Mouse (Mus musculus) megakaryocyte-erythroid progenitor cell, adult 5-6 weeks (primary cell): ENCODE measurements at regions not wholly inside any gene's neighbourhood (a gene's known extent, or its start where the extent isn't known, plus 50 kb on each side); places are given as distances from the start of the nearest gene placed in this dataset.

Source experiments
- ATAC-seq: replicated peaks from 2 replicates; pipeline ENCODE4 v1.8.0; 2016; ENCODE audit warnings: mild to moderate bottlenecking, inconsistent platforms; ENCODE audit not compliant: severe bottlenecking, poor library complexity, low FRiP score, low TSS enrichment

DNA sequence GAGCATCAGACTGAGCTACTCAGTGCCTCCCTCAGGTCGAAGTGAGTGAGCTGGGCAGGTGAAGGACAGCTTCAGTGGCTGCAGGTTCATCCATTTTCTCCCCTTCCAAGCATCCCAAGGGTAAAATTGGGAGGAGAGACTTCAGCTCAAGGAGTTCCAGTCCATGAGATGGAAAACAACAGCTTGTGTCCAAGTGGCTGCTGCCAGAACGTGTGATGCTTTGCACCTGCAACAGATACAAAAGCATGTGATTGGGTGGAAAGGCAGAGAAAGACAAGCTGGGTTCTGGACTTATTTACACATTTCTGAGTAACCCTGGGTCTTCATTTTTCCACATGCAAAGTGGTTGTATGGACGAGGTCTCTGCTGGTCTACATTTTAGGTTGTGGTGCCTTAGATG, 127.7 kb upstream of the Vangl1 start:
- no peak for ATAC-seq

DNA sequence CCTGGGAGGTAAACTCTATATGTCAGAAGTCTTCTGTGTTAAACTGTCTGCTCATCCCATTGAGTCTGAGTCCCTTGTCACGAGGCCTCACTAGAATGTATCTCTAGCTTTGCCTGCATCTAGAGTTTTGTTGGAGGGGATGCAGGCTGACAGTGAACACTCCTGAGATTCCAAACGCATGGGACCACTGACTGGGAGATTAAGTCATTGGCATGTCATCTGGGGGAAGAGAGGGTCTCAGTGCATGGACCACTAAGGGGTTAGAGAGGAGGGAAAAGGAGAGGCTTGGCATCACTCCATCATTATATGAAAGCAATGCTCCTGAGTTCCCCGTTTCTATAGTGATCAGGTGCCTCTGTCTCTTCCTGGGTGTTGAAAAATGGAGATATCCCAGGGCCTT, 114.8 kb upstream of the Vangl1 start:
- ATAC-seq, result no peak

DNA sequence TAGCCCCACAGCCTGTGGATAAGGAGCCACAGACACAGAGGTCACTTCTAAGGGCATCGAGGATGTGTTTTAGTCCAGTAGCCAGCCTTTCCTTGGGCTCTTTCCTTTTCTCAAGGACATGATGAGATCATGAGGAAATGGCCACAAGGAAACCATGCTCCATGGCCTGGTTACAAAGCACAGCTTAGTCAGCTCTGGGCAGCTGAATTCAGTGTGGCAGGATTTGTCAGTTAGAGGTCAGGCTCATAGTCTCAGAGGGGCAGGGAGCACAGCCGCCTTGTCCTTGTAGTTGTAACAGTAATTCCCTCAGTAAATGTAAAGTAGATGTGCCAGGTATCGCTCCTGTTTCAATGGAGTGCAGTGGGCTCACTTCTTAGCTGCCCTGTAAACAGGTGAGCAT, 111.7 kb upstream of the Vangl1 start:
- ATAC-seq, result no peak

DNA sequence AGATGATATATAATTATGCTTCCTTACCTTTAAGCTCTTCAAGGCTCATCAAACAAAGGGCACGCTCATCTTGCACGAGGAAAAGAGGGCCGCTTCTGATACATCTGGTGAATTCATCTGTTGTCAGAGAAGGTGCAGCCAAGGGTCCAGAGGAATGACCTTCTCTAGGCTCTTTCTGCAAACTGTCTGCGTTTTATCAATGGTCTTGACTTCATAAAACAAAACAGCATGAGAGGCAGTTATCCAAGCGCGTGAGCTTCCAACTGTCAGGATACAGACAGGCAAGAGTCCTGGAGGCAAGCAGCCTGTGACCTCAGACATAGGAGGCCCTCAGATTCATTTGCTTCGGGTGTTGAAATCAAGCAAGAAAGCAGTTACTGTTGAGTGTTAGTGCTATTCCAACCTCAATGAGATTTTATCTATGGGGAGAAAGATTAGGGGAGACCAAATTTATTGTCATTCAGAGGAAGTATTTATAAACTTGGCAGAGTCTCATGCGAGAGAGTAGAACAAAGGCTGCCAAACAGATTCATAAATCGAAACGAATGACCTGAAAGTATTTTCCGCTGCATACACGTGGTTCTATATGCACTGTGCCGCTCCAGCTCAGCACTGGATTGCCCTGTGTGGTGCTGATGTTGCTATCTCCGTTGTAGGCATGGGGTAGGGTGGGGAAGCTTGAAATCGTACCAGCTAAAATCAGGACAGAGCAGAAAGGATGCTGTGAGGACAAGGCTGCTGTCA, 107.2 kb upstream of the Vangl1 start:
- ATAC-seq, result no peak

DNA sequence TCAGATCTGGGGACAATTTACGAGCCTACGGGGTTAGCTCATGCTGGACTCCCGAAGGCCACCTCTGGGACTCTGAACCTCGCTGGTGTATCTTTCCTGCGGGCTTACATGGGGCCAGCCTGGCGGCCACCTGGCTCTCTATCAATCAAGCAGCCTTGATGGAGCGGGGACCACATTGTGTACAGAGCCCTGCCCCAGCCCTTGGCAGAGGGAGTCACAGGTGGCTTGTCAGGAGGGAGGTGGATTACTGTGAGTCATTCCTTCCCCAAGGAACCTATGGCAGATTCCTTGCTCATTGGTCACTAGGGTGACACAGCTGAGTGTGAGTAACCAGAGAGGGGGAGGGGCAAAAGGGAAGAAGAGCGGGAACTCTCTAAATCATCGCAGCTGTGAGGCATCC, 105.8 kb upstream of the Vangl1 start:
- ATAC-seq, result no peak

DNA sequence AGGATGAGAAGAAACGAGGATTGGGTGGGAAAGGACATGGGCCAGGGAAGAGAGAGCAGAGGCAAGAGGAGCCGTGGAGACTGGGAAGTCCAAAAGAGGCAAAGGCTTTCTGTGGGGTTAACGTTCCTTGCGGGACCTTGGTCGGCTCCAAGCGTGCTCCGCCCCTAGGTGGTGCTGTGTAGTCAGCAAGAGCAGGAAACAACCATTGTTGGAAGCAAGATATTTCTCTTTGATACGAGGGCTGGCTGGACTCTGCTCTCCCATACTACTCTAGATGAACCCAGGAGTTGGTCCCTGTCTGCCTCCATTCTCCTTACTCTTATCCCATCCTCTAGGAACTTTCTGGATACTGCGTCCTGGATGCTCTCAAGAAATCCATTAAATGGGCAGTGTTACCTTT, 105.3 kb upstream of the Vangl1 start:
- ATAC-seq, result no peak

DNA sequence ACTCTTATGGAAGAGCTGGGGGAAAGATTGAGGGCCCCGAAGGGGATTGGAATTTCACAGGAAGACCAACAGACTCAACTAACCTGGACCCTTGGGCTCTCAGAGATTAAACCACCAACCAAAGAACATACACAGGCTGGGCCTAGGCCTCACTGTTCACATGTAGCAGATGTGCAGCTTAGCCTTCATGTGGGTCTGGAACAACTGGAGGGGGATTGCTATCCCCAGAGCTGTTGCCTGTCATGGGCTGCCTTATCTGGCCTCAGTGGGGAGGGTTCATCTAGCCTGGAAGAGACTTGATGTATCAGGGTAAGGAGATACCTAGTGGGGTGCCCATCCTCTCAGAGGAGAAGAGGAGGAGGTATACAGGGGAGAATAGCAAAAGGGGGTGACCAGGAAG, 103.2 kb upstream of the Vangl1 start:
- no peak for ATAC-seq

DNA sequence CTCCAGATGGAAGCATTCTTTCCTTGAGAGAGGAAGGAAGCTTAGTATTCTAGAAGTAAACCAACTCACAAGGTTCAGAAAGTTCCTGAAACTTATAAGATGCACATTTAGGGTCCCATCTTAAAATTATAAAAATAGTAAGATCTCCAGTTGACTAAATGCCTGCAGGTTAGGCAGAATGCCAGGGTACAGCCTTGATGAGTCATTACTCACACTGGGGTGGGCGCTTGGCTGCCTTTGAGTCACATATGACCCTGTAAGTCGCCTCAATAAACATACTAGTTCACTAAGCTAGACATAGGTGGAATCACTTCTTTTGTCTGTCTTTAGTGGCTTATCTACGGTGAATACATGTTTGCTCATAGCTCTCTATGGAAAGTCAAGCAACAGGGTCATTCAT, 87.9 kb upstream of the Vangl1 start:
- no peak for ATAC-seq

DNA sequence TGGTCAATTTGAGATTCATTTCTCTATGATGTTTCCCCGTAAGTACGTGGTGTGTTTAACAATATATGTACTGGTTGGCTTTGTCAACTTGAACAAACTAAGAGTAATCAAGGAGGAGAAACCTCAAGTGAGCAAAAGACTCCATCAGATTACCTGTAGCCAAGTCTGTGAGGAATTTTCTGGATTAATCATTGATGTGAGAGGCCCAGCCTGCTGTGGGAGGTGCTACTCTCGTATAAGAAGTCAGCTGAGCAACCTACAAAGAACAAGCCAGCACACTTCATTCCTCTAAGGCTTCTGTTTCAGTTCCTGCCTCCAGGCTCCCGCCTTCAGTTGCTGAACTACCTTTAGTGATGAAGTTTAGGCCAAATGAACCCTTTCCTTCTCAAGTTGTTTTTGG, 77.5 kb upstream of the Vangl1 start:
- no peak for ATAC-seq

DNA sequence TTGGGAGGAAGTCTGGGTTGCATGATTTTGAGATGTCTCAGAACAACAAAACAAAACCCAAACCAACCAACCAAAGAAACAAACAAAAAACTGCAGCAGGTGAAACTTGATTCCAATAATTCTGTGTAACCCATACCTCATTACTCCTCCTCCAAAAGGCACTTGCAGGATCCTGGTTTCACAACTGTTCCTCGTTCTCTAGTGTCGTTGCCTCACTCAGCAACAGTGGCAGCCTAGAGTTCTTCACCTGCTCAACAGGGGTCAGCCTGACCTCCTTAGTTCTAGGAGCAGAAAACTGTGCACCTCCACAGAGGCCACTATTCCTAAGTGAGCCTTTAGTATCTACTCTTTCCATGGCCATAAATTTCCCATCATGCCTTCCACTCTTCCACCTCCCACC, 72.3 kb upstream of the Vangl1 start:
- ATAC-seq, result no peak

DNA sequence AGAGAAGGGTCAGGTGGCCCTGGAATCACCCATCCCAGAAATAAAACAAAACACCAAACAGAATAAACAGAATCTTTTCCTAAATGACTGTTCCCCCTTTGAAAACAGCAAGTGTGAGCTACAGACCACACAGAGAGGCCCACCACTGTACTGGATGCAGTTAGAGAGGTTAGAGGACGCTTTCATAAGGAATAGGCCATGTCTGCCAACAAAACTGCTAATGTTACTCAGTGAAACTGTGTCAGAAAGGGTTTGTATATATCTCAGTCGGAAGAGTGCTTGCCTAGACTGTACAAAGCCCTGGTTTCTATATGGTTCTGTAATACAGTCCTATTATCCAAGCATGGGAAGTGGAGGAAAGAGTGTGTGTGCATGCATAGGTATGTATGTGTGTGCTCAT, 71.8 kb upstream of the Vangl1 start:
- no peak for ATAC-seq

DNA sequence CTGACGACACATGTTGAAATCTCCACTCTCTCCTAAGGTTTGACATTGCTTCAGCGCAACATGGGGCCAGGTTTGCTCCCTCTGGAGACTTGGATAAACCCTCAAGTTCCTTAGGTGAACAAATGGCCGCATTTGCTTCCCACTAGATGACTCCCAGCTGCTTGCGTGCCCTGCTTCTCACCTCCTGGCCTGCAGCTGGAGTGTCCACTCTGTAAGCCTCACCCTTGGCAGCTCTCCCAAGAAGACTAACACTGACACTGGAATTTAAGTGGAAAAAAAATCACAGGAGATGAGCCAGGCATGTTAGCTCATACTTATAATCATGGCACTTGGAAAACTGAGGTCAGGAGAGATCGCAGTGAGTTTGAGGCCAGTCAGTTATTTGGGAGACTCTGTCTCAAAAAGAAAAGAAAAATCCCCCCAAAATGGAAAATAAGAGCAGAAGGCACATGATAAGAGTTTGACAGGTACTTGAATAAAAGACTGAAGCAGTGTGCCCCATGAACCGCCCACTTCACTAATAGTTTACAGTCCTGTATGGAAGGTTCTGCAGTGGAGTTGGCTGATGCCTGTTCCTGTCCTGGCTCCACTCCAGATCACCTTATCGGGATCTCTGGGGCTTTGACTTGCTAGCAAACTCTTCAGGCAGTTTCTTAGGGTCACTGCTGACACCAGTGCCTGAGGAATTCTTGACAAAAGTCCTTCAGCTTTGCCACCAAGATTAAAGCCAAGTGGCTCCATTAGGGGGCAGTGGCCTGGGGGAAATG, 70.9 kb upstream of the Vangl1 start:
- no peak for ATAC-seq

DNA sequence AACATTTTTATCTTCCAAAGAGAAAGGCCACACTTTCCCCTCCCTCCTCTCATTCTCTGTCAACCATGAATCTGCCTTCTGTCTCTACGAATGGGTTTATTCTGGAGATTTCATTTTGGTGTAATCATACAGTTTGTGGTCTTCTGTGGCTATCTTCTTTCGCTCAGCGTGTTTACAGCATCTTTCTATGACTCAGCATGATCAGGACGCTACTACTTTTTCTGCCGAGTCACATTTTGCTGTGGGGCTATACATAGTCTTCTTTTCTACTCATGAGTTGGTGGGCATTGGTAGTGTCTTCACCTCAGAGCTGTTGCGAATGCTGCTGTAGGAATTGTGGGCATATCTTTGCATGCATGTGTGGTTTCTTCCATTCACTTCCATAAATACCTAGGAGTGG, 66.3 kb upstream of the Vangl1 start:
- no peak for ATAC-seq

DNA sequence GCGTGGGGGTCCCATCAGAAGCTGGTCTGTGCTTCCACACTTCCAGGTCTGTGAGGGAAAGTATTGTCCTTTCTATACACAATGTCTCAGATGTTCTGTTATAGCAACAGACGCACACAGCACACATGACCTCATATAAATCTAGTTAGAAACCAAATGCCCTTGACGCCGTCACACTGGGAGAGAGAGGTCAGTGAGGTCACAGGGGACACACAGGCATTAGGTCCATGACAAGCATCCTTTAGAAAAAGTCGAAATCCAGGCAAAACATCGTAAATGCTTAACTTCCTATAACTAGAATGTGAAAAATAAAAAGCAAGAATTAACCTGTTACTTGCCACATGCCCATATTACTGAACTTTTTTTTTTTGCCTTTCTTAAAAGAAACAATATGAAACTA, 65.8 kb upstream of the Vangl1 start:
- no peak for ATAC-seq

DNA sequence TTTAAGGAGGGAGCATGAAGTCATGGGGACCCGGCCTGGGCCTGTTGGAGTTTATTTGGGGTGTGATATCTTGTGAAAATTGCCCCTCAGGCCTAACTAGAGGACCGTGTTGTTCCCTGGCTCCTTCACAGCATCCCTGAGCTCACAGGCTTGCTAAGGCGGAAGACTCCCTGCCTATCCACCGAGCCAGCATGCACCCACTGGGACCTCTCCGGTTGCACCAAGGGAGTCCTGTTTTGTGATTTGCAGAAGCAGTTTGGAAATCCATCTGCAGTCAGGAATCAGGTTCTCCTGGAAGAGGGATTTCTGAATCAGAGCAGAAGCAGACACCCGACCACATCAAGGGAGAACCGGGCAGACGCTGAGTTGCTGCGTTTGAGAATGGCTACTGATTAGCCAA, 61.6 kb upstream of the Vangl1 start:
- no peak for ATAC-seq

DNA sequence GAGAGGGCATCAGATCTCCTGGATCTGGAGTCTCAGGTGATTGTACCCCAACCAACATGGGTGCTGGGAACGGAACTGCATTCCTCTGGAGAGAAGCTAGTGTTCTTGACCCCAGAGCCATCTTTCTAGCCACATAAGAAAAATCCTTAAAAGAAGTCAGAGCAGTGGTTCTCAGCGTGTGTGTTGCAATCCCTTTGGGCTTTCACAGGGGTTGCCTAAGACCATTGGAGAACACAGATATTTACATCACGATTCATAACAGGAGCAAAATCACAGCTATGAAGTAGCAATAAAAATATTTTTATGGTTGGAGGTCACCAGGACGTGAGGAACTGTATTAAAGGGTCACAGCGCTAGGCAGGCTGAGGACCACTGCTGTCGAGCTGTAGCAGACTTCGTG, 60.7 kb upstream of the Vangl1 start:
- ATAC-seq, result no peak

DNA sequence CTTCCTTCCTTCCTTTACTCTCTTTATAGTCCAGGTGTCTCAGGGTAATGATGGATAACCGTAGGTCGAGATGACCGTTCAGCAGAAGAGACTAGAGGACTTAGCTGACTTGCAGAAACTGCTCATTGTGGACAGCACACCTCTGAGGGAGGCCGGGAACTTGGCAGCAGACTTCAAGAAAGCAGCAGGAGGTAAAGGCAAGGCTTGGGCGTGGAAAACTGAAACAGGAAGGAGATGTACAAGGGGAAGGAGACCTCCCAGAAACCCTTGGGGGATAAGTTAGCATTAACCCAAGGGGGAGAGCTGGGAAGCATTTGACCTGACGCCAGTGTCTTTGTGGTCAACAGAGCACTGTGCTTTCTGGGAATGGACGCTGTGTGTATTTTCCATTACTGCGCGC, 58.8 kb upstream of the Vangl1 start:
- ATAC-seq, result no peak

DNA sequence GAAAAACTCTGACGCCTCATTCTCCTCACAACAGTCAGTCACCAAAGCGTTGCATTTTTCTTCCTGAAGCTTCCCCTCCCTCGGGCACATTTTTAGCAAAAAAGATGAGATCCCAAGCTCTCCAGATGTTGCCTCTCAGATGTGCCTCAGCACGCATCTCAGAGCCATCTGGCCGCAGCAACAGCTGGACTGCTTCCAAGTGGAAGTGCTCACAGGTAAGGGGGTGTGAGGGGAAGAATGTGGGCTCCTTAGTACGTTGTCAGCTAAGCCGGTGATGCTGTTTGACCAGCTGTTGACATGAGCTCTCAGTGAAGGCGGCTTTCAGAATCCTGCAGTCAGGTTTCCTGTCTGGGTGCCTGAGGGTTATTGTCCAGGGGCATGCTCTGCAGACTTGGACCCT, 58.2 kb upstream of the Vangl1 start:
- no peak for ATAC-seq

DNA sequence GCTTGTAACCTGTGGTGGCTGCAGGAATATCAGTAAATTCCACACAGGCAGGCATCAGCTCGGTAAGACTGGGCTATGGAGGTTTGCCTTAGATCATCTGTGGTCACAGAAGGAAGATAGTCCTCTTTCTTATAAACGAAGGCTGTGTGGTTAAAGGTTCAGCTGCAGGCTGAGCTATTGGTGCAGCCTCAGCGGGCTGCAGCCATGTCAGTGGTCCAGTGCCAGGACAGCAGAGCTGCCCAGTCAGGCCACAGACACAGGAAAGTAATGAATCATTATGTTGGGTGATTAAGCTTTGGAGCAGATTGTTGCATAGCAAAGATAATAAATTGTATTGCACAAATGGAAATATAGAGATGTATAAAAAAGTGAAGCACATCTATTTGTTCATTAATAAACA, 57.0 kb upstream of the Vangl1 start:
- ATAC-seq, result no peak
